Mouse (Mus musculus) liver, embryonic 15.5 days (tissue): ENCODE results near the gene Naa35. TPM values are rescaled to one million over a fixed set of nuclear protein-coding genes. Genes with fewer than 3 reads are reported as not detected.

Source experiments
- ATAC-seq: fragments of 200-750 bp; cut with Nextera tagmentation; 2 replicates; pipeline ENCODE4 v1.8.0; 2017; ENCODE audit warnings: moderate number of reproducible peaks, mild to moderate bottlenecking, moderate library complexity; ENCODE audit not compliant: insufficient read depth
- H3K27ac ChIP-seq: fragments of 300-500 bp; sonication (generic); replicated peaks from 2 replicates; pipeline ENCODE4 v1.5.1; 2015; ENCODE audit warnings: mild to moderate bottlenecking, inconsistent platforms
- H3K27me3 ChIP-seq: fragments of 300-500 bp; sonication (generic); 2 replicates; pipeline ENCODE4 v1.6.1; 2015; ENCODE audit warnings: mild to moderate bottlenecking, inconsistent platforms
- H3K36me3 ChIP-seq: fragments of 300-500 bp; sonication (generic); replicated peaks from 2 replicates; pipeline ENCODE4 v1.6.1; 2015; ENCODE audit warnings: moderate library complexity, mild to moderate bottlenecking, inconsistent platforms
- H3K4me1 ChIP-seq: fragments of 300-500 bp; sonication (generic); replicated peaks from 2 replicates; pipeline ENCODE4 v1.6.1; 2015; ENCODE audit warnings: inconsistent platforms
- H3K4me2 ChIP-seq: fragments of 300-500 bp; sonication (generic); 2 replicates; pipeline ENCODE4 v1.6.1; 2015; ENCODE audit warnings: moderate library complexity, mild to moderate bottlenecking, inconsistent platforms
- H3K4me3 ChIP-seq: fragments of 300-500 bp; sonication (generic); replicated peaks from 2 replicates; pipeline ENCODE4 v1.5.1; 2015; ENCODE audit warnings: mild to moderate bottlenecking, inconsistent platforms
- H3K9ac ChIP-seq: fragments of 300-500 bp; sonication (generic); 2 replicates; pipeline ENCODE4 v1.6.1; 2015; ENCODE audit warnings: moderate library complexity, mild to moderate bottlenecking, inconsistent platforms
- H3K9me3 ChIP-seq: fragments of 300-500 bp; sonication (generic); replicated peaks from 2 replicates; pipeline ENCODE4 v1.6.1; 2016; ENCODE audit warnings: inconsistent platforms
- WGBS: fragments of 180-500 bp; shearing (Covaris S2); methylation state at CpG from one replicate; pipeline ENCODE4 v1.1.7; 2015; ENCODE audit warnings: mixed read lengths; ENCODE audit not compliant: insufficient replicate concordance; 5-methylcytosine and 5-hydroxymethylcytosine counted together
- polyA plus RNA-seq: library from polyadenylated mRNA; unstranded; fragments of >200 nt; fragmentation: Nextera tagmentation; extraction: Ambion mirVana; gene quantifications from 2 replicates; pipeline ENCODE4 v1.2.1, GENCODE M21; 2015

The Naa35 gene
- polyA plus RNA-seq, 1 experiment from 2014 or later = 26.5 TPM

GRCm38 (mm10) chr13:59634637-59635036, 49.6 kb downstream of the Naa35 start:
- no peak for ATAC-seq
- H3K4me3 ChIP-seq = no peak overlapping the region
- 66% methylated on average over 5 of the region's 5 CpGs for WGBS
- no peak overlapping the region for H3K9ac ChIP-seq
- H3K27ac ChIP-seq = no peak overlapping the region
- H3K9me3 ChIP-seq = no peaks in the 10 kb centered on the region
- H3K4me2 ChIP-seq = no peak overlapping the region
- H3K27me3 ChIP-seq = no peaks in the 10 kb centered on the region
- H3K36me3 ChIP-seq = peaks cover 97% of the 10 kb centered on the region
- peaks cover 9% of the 10 kb centered on the region for H3K4me1 ChIP-seq

- peaks cover 88% of the 10 kb centered on the region for H3K36me3 ChIP-seq
- WGBS = 87% methylated on average over 7 of the region's 7 CpGs
These were observed 52.7 kb downstream of the Naa35 start for GRCm38 (mm10) chr13:59637800-59638199.

GRCm38 (mm10) chr13:59639368-59640177, 54.5 kb downstream of the Naa35 start:
- H3K27me3 ChIP-seq = no peaks in the 10 kb centered on the region
- ATAC-seq = peak; percentile 54
- peak overlapping the region; percentile 73 for H3K27ac ChIP-seq
- peaks cover 50% of the 10 kb centered on the region for H3K4me1 ChIP-seq
- H3K4me3 ChIP-seq = no peak overlapping the region
- WGBS = 59% methylated on average over 16 of the region's 16 CpGs
- H3K9me3 ChIP-seq = no peaks in the 10 kb centered on the region
- H3K9ac ChIP-seq = no peak overlapping the region
- H3K4me2 ChIP-seq = peak overlapping the region; percentile 8; the same call in 1 of the 2 replicates
- H3K36me3 ChIP-seq = peaks cover 76% of the 10 kb centered on the region

More at GRCm38 (mm10) chr13:59637800-59638199, 52.7 kb downstream of the Naa35 start:
- Histone ChIP-seq H3K27me3 (no peaks in the 10 kb centered on the region), H3K27ac (no peak overlapping the region), H3K4me2 (no peak overlapping the region), H3K9ac (no peak overlapping the region), H3K9me3 (no peaks in the 10 kb centered on the region), H3K4me1 (peaks cover 39% of the 10 kb centered on the region), H3K4me3 (no peak overlapping the region)
- ATAC-seq = no peak

GRCm38 (mm10) chr13:59640178-59640440, 55.0 kb downstream of the Naa35 start:
- peaks cover 76% of the 10 kb centered on the region for H3K36me3 ChIP-seq
- WGBS = 77% methylated on average over 6 of the region's 6 CpGs

DNA sequence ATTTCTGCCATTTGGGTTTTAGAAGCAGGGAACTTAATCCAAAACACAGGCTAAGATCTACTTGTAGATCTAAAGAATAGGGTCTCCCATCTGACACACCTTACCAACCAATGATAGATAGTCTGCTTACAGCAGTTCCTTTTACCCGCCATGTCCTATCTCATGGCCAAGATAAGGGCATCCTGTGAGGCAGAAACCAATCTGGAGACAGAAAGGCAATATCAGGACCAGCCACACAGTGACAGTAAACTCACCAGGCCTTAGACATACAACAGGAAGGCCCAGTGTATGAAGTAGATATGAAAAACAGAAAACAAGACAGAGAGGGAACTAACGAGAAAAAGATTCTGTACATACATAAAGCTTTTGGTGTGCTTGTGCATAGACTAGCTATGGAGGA, 57.8 kb downstream of the Naa35 start:
- Histone ChIP-seq H3K27ac (peak overlapping the region; percentile 89), H3K4me2 (peak overlapping the region; percentile 45), H3K9ac (0 out of 2 replicates have a peak overlapping the region, but pooled peaks have one; percentile 23), H3K9me3 (no peaks in the 10 kb centered on the region), H3K4me3 (no peak overlapping the region), H3K27me3 (no peaks in the 10 kb centered on the region), H3K36me3 (peaks cover 75% of the 10 kb centered on the region), H3K4me1 (peaks cover 69% of the 10 kb centered on the region)
- 15% methylated on average over 2 of the region's 2 CpGs for WGBS
- ATAC-seq = peak; percentile 96

More at GRCm38 (mm10) chr13:59640178-59640440, 55.0 kb downstream of the Naa35 start:
- H3K4me1 ChIP-seq = peaks cover 56% of the 10 kb centered on the region
- no peaks in the 10 kb centered on the region for H3K9me3 ChIP-seq
- ATAC-seq = no peak
- H3K9ac ChIP-seq = no peak overlapping the region
- H3K27me3 ChIP-seq = no peaks in the 10 kb centered on the region
- no peak overlapping the region for H3K4me3 ChIP-seq
- H3K4me2 ChIP-seq = no peak overlapping the region
- peak overlapping the region; percentile 73 for H3K27ac ChIP-seq

- no peak overlapping the region for H3K9ac ChIP-seq
- H3K4me2 ChIP-seq = no peak overlapping the region
- 72% methylated on average over 3 of the region's 3 CpGs for WGBS
- peaks cover 51% of the 10 kb centered on the region for H3K4me1 ChIP-seq
- H3K36me3 ChIP-seq = peaks cover 79% of the 10 kb centered on the region
- H3K9me3 ChIP-seq = no peaks in the 10 kb centered on the region
- peak overlapping the region; percentile 45; the same call in 1 of the 2 replicates for H3K27ac ChIP-seq
- no peak for ATAC-seq
- H3K4me3 ChIP-seq = no peak overlapping the region
- no peaks in the 10 kb centered on the region for H3K27me3 ChIP-seq
These were observed 60.4 kb downstream of the Naa35 start for GRCm38 (mm10) chr13:59645491-59645890.

- Histone ChIP-seq H3K4me2 (no peak overlapping the region), H3K4me1 (peaks cover 39% of the 10 kb centered on the region), H3K4me3 (no peak overlapping the region), H3K9me3 (no peaks in the 10 kb centered on the region), H3K27me3 (no peaks in the 10 kb centered on the region), H3K36me3 (peaks cover 84% of the 10 kb centered on the region), H3K27ac (no peak overlapping the region), H3K9ac (no peak overlapping the region)
- 82% methylated on average over 11 of the region's 11 CpGs for WGBS
- ATAC-seq = no peak
These were observed 61.7 kb downstream of the Naa35 start for GRCm38 (mm10) chr13:59646674-59647244.

GRCm38 (mm10) chr13:59647484-59647883, 62.4 kb downstream of the Naa35 start:
- Histone ChIP-seq H3K9ac (no peak overlapping the region), H3K4me1 (peaks cover 33% of the 10 kb centered on the region), H3K9me3 (no peaks in the 10 kb centered on the region), H3K4me2 (no peak overlapping the region), H3K27ac (no peak overlapping the region; the same call in 1 of the 2 replicates), H3K27me3 (no peaks in the 10 kb centered on the region), H3K36me3 (peaks cover 81% of the 10 kb centered on the region), H3K4me3 (no peak overlapping the region)
- WGBS = 80% methylated on average over 6 of the region's 6 CpGs
- ATAC-seq = no peak

- H3K4me1 ChIP-seq = peaks cover 24% of the 10 kb centered on the region
- no peak overlapping the region for H3K9ac ChIP-seq
- H3K4me2 ChIP-seq = no peak overlapping the region
- H3K4me3 ChIP-seq = no peak overlapping the region
- 93% methylated on average over 6 of the region's 6 CpGs for WGBS
- peaks cover 83% of the 10 kb centered on the region for H3K36me3 ChIP-seq
- H3K27ac ChIP-seq = no peak overlapping the region
- no peaks in the 10 kb centered on the region for H3K9me3 ChIP-seq
- no peaks in the 10 kb centered on the region for H3K27me3 ChIP-seq
- ATAC-seq = no peak
These were observed 63.5 kb downstream of the Naa35 start for GRCm38 (mm10) chr13:59648598-59648997.

DNA sequence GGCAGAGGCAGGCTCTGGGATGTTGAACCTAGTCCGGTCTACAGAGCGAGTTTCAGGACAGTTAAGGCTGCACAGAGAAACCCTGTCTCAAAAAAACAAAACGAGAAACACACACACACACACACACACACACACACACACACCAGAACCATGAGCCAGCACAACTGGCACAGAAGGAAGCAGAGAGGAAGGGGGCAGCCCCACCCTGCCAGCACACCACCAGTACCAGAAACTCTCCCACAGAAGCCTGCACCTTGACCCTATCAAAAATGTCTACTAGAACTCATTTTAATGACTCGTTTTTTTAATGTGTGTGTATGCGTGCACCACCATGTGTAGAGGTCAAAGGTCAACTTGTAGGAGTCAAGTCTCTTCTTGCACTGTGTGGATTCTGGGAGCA, 64.7 kb downstream of the Naa35 start:
- Histone ChIP-seq H3K9ac (no peak overlapping the region), H3K9me3 (no peaks in the 10 kb centered on the region), H3K4me3 (no peak overlapping the region), H3K27ac (no peak overlapping the region), H3K4me2 (no peak overlapping the region), H3K4me1 (peaks cover 21% of the 10 kb centered on the region), H3K27me3 (no peaks in the 10 kb centered on the region), H3K36me3 (peaks cover 93% of the 10 kb centered on the region)
- 72% methylated on average over 5 of the region's 5 CpGs for WGBS
- no peak for ATAC-seq

DNA sequence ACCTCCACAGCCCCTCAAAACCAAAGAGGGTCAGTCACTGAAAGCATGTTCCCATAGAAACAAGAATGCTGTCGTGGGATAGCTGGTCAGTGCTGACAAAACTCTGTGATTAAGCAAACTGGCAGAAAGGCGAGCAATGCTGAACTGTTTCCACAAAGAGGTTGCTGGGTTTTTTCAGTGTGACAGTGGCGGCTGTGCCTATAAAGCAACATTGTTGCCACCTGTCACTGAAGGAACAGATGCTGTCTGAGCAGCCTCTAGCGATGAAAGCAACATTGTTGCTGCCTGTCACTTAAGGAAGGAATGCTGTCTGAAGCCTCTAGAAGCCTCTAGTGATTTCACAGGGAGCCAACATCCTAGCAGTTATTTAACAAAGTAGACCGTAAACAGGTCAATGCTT, 67.6 kb downstream of the Naa35 start:
- H3K9me3 ChIP-seq = no peaks in the 10 kb centered on the region
- 83% methylated on average over 5 of the region's 5 CpGs for WGBS
- H3K27me3 ChIP-seq = no peaks in the 10 kb centered on the region
- H3K9ac ChIP-seq = no peak overlapping the region
- no peak for ATAC-seq
- H3K4me3 ChIP-seq = no peak overlapping the region
- H3K36me3 ChIP-seq = peaks cover 78% of the 10 kb centered on the region
- no peak overlapping the region for H3K4me2 ChIP-seq
- H3K27ac ChIP-seq = no peak overlapping the region
- peaks cover 23% of the 10 kb centered on the region for H3K4me1 ChIP-seq
